Mouse (Mus musculus): Measurements from ENCODE around the gene Hhipl2.
"Not testable (repeated sequence)": the region's sequence is repeated elsewhere in the genome, so short reads cannot be mapped to it uniquely, and the experiment has no call there.

Hhipl2 gene

GRCm38 (mm10) chr1:183417873-183418272, at the start of gene Hhipl2:
Gene Hhipl2, plus strand, starts transcription at chr1:183418215.
- DNase-seq: no peak

GRCm38 (mm10) chr1:183368601-183369400, 49.2 kb upstream of the Hhipl2 start:
- peak; percentile 55 to 56 for DNase-seq

GRCm38 (mm10) chr1:183369427-183370014, 48.5 kb upstream of the Hhipl2 start, which contains the start of gene Mia3:
Gene Mia3, minus strand, starts transcription at chr1:183369553.
- peak; percentile 99 to 100 for DNase-seq

- DNase-seq: no peak
Measured at GRCm38 (mm10) chr1:183374728-183375127, 43.3 kb upstream of the Hhipl2 start.

GRCm38 (mm10) chr1:183377045-183377444, 41.0 kb upstream of the Hhipl2 start:
- DNase-seq: no peak

- DNase-seq: no peak
Measured at GRCm38 (mm10) chr1:183378321-183378941, 39.6 kb upstream of the Hhipl2 start.

GRCm38 (mm10) chr1:183379376-183379775, 38.6 kb upstream of the Hhipl2 start:
- not testable (repeated sequence) for DNase-seq

GRCm38 (mm10) chr1:183381816-183382215, 36.2 kb upstream of the Hhipl2 start:
- DNase-seq: no peak

- DNase-seq: no peak
Measured at GRCm38 (mm10) chr1:183382621-183383020, 35.4 kb upstream of the Hhipl2 start.

GRCm38 (mm10) chr1:183387421-183387820, 30.6 kb upstream of the Hhipl2 start:
- not testable (repeated sequence) for DNase-seq

- DNase-seq: peak; percentile 94 to 95
Measured at GRCm38 (mm10) chr1:183388426-183389406, 29.3 kb upstream of the Hhipl2 start, which contains the start of gene Taf1a. Gene Taf1a, plus strand, starts transcription at chr1:183388981.

GRCm38 (mm10) chr1:183403396-183403795, 14.6 kb upstream of the Hhipl2 start:
- DNase-seq: no peak

- DNase-seq: no peak
Measured at GRCm38 (mm10) chr1:183414081-183414727, 3.8 kb upstream of the Hhipl2 start.

GRCm38 (mm10) chr1:183419741-183420140, 1.7 kb downstream of the Hhipl2 start:
- no peak for DNase-seq

- DNase-seq: no peak
Measured at GRCm38 (mm10) chr1:183420296-183420695, 2.3 kb downstream of the Hhipl2 start.

- no peak for DNase-seq
Measured at GRCm38 (mm10) chr1:183424100-183424499, 6.1 kb downstream of the Hhipl2 start.

GRCm38 (mm10) chr1:183434918-183435317, 16.9 kb downstream of the Hhipl2 start:
- no peak for DNase-seq

- DNase-seq: peak; percentile 70 to 78
Measured at GRCm38 (mm10) chr1:183439036-183439435, 21.0 kb downstream of the Hhipl2 start.

GRCm38 (mm10) chr1:183442015-183442774, 24.2 kb downstream of the Hhipl2 start:
- peak; percentile 74 to 83 for DNase-seq

GRCm38 (mm10) chr1:183453066-183453465, 35.1 kb downstream of the Hhipl2 start:
- DNase-seq: no peak

Data from cerebellum, adult 18-20 months (tissue).